Mouse (Mus musculus) kidney, adult 11 months (tissue): ENCODE data around the gene Aar2.
"Not testable (repeated sequence)": the region's sequence is repeated elsewhere in the genome, so short reads cannot be mapped to it uniquely, and the experiment has no call there.

Experiments used
- DNase-seq: peaks from one replicate; pipeline ENCODE4 v3.0.0; 2022

The Aar2 gene

GRCm38 (mm10) chr2:156547123-156547891 is at the start of gene Aar2:
TSS of gene Aar2 (plus strand) at chr2:156547584.
- DNase-seq: peak; percentile 69

GRCm38 (mm10) chr2:156497915-156498314 is 49.5 kb upstream of the Aar2 start:
- DNase-seq: peak; percentile 45

GRCm38 (mm10) chr2:156501025-156501424 is 46.4 kb upstream of the Aar2 start:
- DNase-seq: no peak

- DNase-seq: no peak
Measured at GRCm38 (mm10) chr2:156505533-156505932, 41.9 kb upstream of the Aar2 start.

- no peak for DNase-seq
Measured at GRCm38 (mm10) chr2:156512028-156512427, 35.4 kb upstream of the Aar2 start.

GRCm38 (mm10) chr2:156512561-156512960 is 34.8 kb upstream of the Aar2 start:
- peak; percentile 79 for DNase-seq

- DNase-seq: no peak
Measured at GRCm38 (mm10) chr2:156515102-156515501, 32.3 kb upstream of the Aar2 start.

- peak; percentile 50 for DNase-seq
Measured at GRCm38 (mm10) chr2:156515565-156516185, 31.7 kb upstream of the Aar2 start.

- DNase-seq: not testable (repeated sequence)
Measured at GRCm38 (mm10) chr2:156516678-156517077, 30.7 kb upstream of the Aar2 start.

GRCm38 (mm10) chr2:156518306-156518705 is 29.1 kb upstream of the Aar2 start:
- no peak for DNase-seq

GRCm38 (mm10) chr2:156519584-156519983 is 27.8 kb upstream of the Aar2 start:
- DNase-seq: no peak

GRCm38 (mm10) chr2:156522994-156523393 is 24.4 kb upstream of the Aar2 start:
- DNase-seq: no peak

GRCm38 (mm10) chr2:156524078-156524477 is 23.3 kb upstream of the Aar2 start:
- DNase-seq: no peak

GRCm38 (mm10) chr2:156529726-156530125 is 17.7 kb upstream of the Aar2 start:
- no peak for DNase-seq

GRCm38 (mm10) chr2:156533160-156533559 is 14.2 kb upstream of the Aar2 start:
- DNase-seq: no peak

- DNase-seq: no peak
Measured at GRCm38 (mm10) chr2:156538817-156539555, 8.4 kb upstream of the Aar2 start.

GRCm38 (mm10) chr2:156540991-156541390 is 6.4 kb upstream of the Aar2 start:
- no peak for DNase-seq

- DNase-seq: no peak
Measured at GRCm38 (mm10) chr2:156542410-156542809, 5.0 kb upstream of the Aar2 start.

GRCm38 (mm10) chr2:156543804-156544203 is 3.6 kb upstream of the Aar2 start:
- no peak for DNase-seq

- DNase-seq: no peak
Measured at GRCm38 (mm10) chr2:156552421-156552820, 5.0 kb downstream of the Aar2 start.

- no peak for DNase-seq
Measured at GRCm38 (mm10) chr2:156561808-156562207, 14.4 kb downstream of the Aar2 start.

- DNase-seq: no peak
Measured at GRCm38 (mm10) chr2:156563557-156563956, 16.2 kb downstream of the Aar2 start.

- peak; percentile 43 for DNase-seq
Measured at GRCm38 (mm10) chr2:156566512-156566911, 19.1 kb downstream of the Aar2 start.

GRCm38 (mm10) chr2:156568647-156569046 is 21.3 kb downstream of the Aar2 start:
- DNase-seq: no peak
